ENCODE assay signal across 9 mouse cellular contexts in genomic region chr11:49901659-49902458, GRCm38 (mm10). TPM values are rescaled to one million over a fixed set of nuclear protein-coding genes. Genes with fewer than 3 reads are reported as not detected.
DNase-seq lines count a peak whose midpoint lies in the region; ATAC-seq lines count a peak whose summit lies in the region.
"Had no signal": no experiment of that assay in that cellular context is flagged by ENCODE, and none has a peak within 500 bp of the region (broad histone marks: within the 10 kb centered on the region; RNA-seq: fewer than 3 reads in every experiment).

Rasgef1c (plus strand) TSS chr11:49901835.

- H3K4me3 ChIP-seq in erythroblast, embryonic 14.5 days (replicated peaks), result peak within 1 kb of the TSS; percentile 38
- H3K4me3 ChIP-seq in heart, embryonic 13.5 days, result peak within 1 kb of the TSS; percentile 70
- peak within 1 kb of the TSS; percentile 65 for H3K4me3 ChIP-seq in kidney, embryonic 16.5 days (ENCODE audit: low read length)
- peak within 1 kb of the TSS; percentile 66 for H3K4me3 ChIP-seq in liver, embryonic 11.5 days (ENCODE audit: low read depth, low read length)
- peak within 1 kb of the TSS; percentile 38 for H3K4me3 ChIP-seq in stomach, embryonic 14.5 days (ENCODE audit: low read depth, low read length)

- H3K36me3 ChIP-seq in erythroblast, embryonic 14.5 days (ENCODE audit: control insufficient read depth), result no peaks in the 10 kb centered on the region
- H3K36me3 ChIP-seq in heart, embryonic 13.5 days, result no peaks in the 10 kb centered on the region
- no peaks in the 10 kb centered on the region for H3K36me3 ChIP-seq in kidney, embryonic 16.5 days (ENCODE audit: insufficient read depth, low read length)
- no peaks in the 10 kb centered on the region for H3K36me3 ChIP-seq in liver, embryonic 11.5 days (ENCODE audit: control insufficient read depth, insufficient read depth, low read length)
- H3K36me3 ChIP-seq in stomach, embryonic 14.5 days (ENCODE audit: control insufficient read depth, insufficient read depth, low read length), result no peaks in the 10 kb centered on the region

- 3% methylated on average over 91 of the region's 99 CpGs for WGBS in heart, embryonic 13.5 days
- WGBS in kidney, embryonic 16.5 days, result 3% methylated on average over 88 of the region's 99 CpGs
- WGBS in liver, embryonic 11.5 days, result 3% methylated on average over 99 of the region's 99 CpGs
- WGBS in stomach, embryonic 14.5 days, result 2% methylated on average over 92 of the region's 99 CpGs

- no peaks in the 10 kb centered on the region for H3K9me3 ChIP-seq in erythroblast, embryonic 14.5 days (ENCODE audit: control insufficient read depth, low read length)
- H3K9me3 ChIP-seq in heart, embryonic 13.5 days, result peaks cover 5% of the 10 kb centered on the region; the same call in 1 of the 2 replicates
- H3K9me3 ChIP-seq in kidney, embryonic 16.5 days (ENCODE audit: low read length), result 0 out of 2 replicates have a peak, but pooled peaks cover 4% of the 10 kb centered on the region
- no peaks in the 10 kb centered on the region for H3K9me3 ChIP-seq in liver, embryonic 11.5 days (ENCODE audit: control insufficient read depth, low read length)
- H3K9me3 ChIP-seq in stomach, embryonic 14.5 days (ENCODE audit: control insufficient read depth, low read depth, low read length), result peaks cover 4% of the 10 kb centered on the region; the same call in 1 of the 2 replicates

- peaks cover 8% of the 10 kb centered on the region for H3K4me1 ChIP-seq in erythroblast, embryonic 14.5 days (ENCODE audit: control insufficient read depth)
- H3K4me1 ChIP-seq in heart, embryonic 13.5 days, result peaks cover 5% of the 10 kb centered on the region
- H3K4me1 ChIP-seq in kidney, embryonic 16.5 days (ENCODE audit: insufficient read depth, low read length), result peaks cover 14% of the 10 kb centered on the region
- H3K4me1 ChIP-seq in liver, embryonic 11.5 days (replicated peaks; ENCODE audit: control insufficient read depth, insufficient read depth, low read length), result peaks cover 7% of the 10 kb centered on the region
- 0 out of 2 replicates have a peak, but pooled peaks cover 2% of the 10 kb centered on the region for H3K4me1 ChIP-seq in stomach, embryonic 14.5 days (ENCODE audit: control insufficient read depth, insufficient read depth, low read length)

- H3K4me2 ChIP-seq in heart, embryonic 13.5 days, result peak within 1 kb of the TSS; percentile 100
- peak within 1 kb of the TSS; percentile 100 for H3K4me2 ChIP-seq in kidney, embryonic 16.5 days (replicated peaks; ENCODE audit: low read depth, low read length)
- H3K4me2 ChIP-seq in liver, embryonic 11.5 days, result peak within 1 kb of the TSS; percentile 100
- peak within 1 kb of the TSS; percentile 100 for H3K4me2 ChIP-seq in stomach, embryonic 14.5 days (replicated peaks; ENCODE audit: low read depth, low read length)

- peak within 1 kb of the TSS; percentile 84 for H3K9ac ChIP-seq in heart, embryonic 13.5 days
- H3K9ac ChIP-seq in kidney, embryonic 16.5 days (replicated peaks; ENCODE audit: low read length), result peak within 1 kb of the TSS; percentile 67
- H3K9ac ChIP-seq in liver, embryonic 11.5 days (ENCODE audit: low read depth, low read length), result peak within 1 kb of the TSS; percentile 50
- H3K9ac ChIP-seq in stomach, embryonic 14.5 days (replicated peaks; ENCODE audit: low read depth, low read length), result peak within 1 kb of the TSS; percentile 33; the same call in 1 of the 2 replicates

- peaks cover 55% of the 10 kb centered on the region for H3K27me3 ChIP-seq in erythroblast, embryonic 14.5 days (ENCODE audit: control insufficient read depth)
- H3K27me3 ChIP-seq in heart, embryonic 13.5 days (replicated peaks), result peaks cover 55% of the 10 kb centered on the region
- peaks cover 34% of the 10 kb centered on the region for H3K27me3 ChIP-seq in kidney, embryonic 16.5 days (ENCODE audit: insufficient read depth, low read length)
- peaks cover 45% of the 10 kb centered on the region for H3K27me3 ChIP-seq in liver, embryonic 11.5 days (replicated peaks; ENCODE audit: control insufficient read depth, insufficient read depth, low read length)
- H3K27me3 ChIP-seq in stomach, embryonic 14.5 days (ENCODE audit: control insufficient read depth, insufficient read depth, low read length), result peaks cover 19% of the 10 kb centered on the region

- no peak within 1 kb of the TSS for H3K27ac ChIP-seq in heart, embryonic 13.5 days (replicated peaks)
- no peak within 1 kb of the TSS for H3K27ac ChIP-seq in kidney, embryonic 16.5 days (ENCODE audit: low read length)
- no peak within 1 kb of the TSS for H3K27ac ChIP-seq in liver, embryonic 11.5 days (ENCODE audit: low read depth, low read length)
- H3K27ac ChIP-seq in stomach, embryonic 14.5 days (ENCODE audit: low read length), result no peak within 1 kb of the TSS

- ATAC-seq in heart, embryonic 13.5 days (ENCODE audit: extremely low read depth, insufficient number of reproducible peaks, low FRiP score, low TSS enrichment), result no peak
- ATAC-seq in kidney, embryonic 16.5 days (ENCODE audit: low FRiP score, low TSS enrichment), result peak; percentile 80
- peak; percentile 64 for ATAC-seq in liver, embryonic 11.5 days (replicated peaks; ENCODE audit: low FRiP score)
- peak; percentile 76; the same call in 1 of the 2 replicates for ATAC-seq in stomach, embryonic 14.5 days (ENCODE audit: insufficient number of reproducible peaks, insufficient read depth, low FRiP score, low read depth)

- peak; percentile 58 for DNase-seq in urinary bladder, adult 2 months (ENCODE audit: low spot score)
- no peak for DNase-seq in urinary bladder, postnatal 10 days (ENCODE audit: low spot score)
- DNase-seq in liver, embryonic 11.5 days (ENCODE audit: low spot score), result peak; percentile 75
- peak; percentile 49 for DNase-seq in naive thymus-derived CD4-positive, alpha-beta T cell, adult 2 months (ENCODE audit: low read depth)

RNA-seq across cellular contexts. Expression of gene Rasgef1c, which starts in this region (rescaled TPM):
- polyA plus RNA-seq in urinary bladder, adult 2 months (2012; rRNA removed), result 2.0 and 2.5 TPM in 2 replicates
- not detected in 2 replicates for polyA plus RNA-seq in erythroblast, embryonic 14.5 days (2012)
- polyA plus RNA-seq in heart, embryonic 13.5 days (2015; fragmentation: Nextera tagmentation; extraction: Ambion mirVana), result not detected in 2 replicates
- polyA plus RNA-seq in kidney, embryonic 16.5 days (2015; fragmentation: Nextera tagmentation; extraction: Ambion mirVana), result 0.23 and 0.30 TPM in 2 replicates
- not detected in 2 replicates for polyA plus RNA-seq in liver, embryonic 11.5 days (2014; fragmentation: Nextera tagmentation; extraction: Ambion mirVana)
- polyA plus RNA-seq in stomach, embryonic 14.5 days (2014; fragmentation: Nextera tagmentation; extraction: Ambion mirVana), result 0.43 and 0.54 TPM in 2 replicates
- polyA plus RNA-seq: C2C12 had no signal

Comparison
In these comparisons a context has a peak if more than half of its experiments do, and no peak if none do; other contexts are left out.
1. Peak in ATAC-seq, H3K4me3 ChIP-seq, H3K9ac ChIP-seq and H3K4me2 ChIP-seq in kidney, embryonic 16.5 days; RNA of the gene not detected or under 1 TPM.
2. Peak in DNase-seq, ATAC-seq, H3K4me3 ChIP-seq, H3K9ac ChIP-seq and H3K4me2 ChIP-seq in liver, embryonic 11.5 days; RNA of the gene not detected or under 1 TPM.
3. Peak in ATAC-seq, H3K4me3 ChIP-seq, H3K9ac ChIP-seq and H3K4me2 ChIP-seq in stomach, embryonic 14.5 days; RNA of the gene not detected or under 1 TPM.
4. H3K9ac ChIP-seq: peak in every context shown above with its lines; median percentile 84 in heart, embryonic 13.5 days; 67 in kidney, embryonic 16.5 days; 50 in liver, embryonic 11.5 days; 33 in stomach, embryonic 14.5 days.